Mouse (Mus musculus) CH12.LX (cell line): Measurements from ENCODE around the gene Car14. TPM values are rescaled to one million over a fixed set of nuclear protein-coding genes. Genes with fewer than 3 reads are reported as not detected.

Experiments used
- DNase-seq: peaks from one replicate; pipeline ENCODE4 v3.0.0-alpha.2; 2013; ENCODE audit errors: extremely low read depth
- H3K27ac ChIP-seq: 2 replicates; pipeline ENCODE4 v1.5.1; 2012; ENCODE audit warnings: low read depth, mild to moderate bottlenecking, control low read depth, moderate library complexity; ENCODE audit not compliant: insufficient read depth
- H3K27me3 ChIP-seq: replicated peaks from 2 replicates; pipeline ENCODE3; 2012; ENCODE audit warnings: inconsistent platforms
- H3K36me3 ChIP-seq, 2 experiments: replicated peaks in 1 of 2; 2 replicates each; pipeline versions ENCODE3 to v1.6.1; 2012; ENCODE audit warnings: inconsistent platforms in 1 of 2, low read length in 1 of 2, mild to moderate bottlenecking in 1 of 2, mixed read lengths in 1 of 2, moderate library complexity in 1 of 2; ENCODE audit not compliant: control insufficient read depth in 1 of 2, insufficient read depth in 1 of 2
- H3K4me1 ChIP-seq, 2 experiments: 2 replicates each; pipeline ENCODE4 v1.6.1; 2012; ENCODE audit warnings: inconsistent platforms in 1 of 2, moderate library complexity in 1 of 2; ENCODE audit not compliant: insufficient read depth in 2 of 2, control insufficient read depth in 1 of 2
- H3K4me2 ChIP-seq: 2 replicates; pipeline ENCODE4 v1.6.1; 2012; ENCODE audit warnings: low read depth, mild to moderate bottlenecking, control low read depth; ENCODE audit not compliant: poor library complexity, insufficient read depth, severe bottlenecking
- H3K4me3 ChIP-seq, 3 experiments: fragments of 150-350 bp in 1 of 3; sonication (generic) in 1 of 3; replicated peaks in 1 of 3; 2 replicates each; pipeline versions ENCODE3 to v1.5.1; 2011 to 2012; ENCODE audit warnings: low read depth in 2 of 3, low read length in 2 of 3, mild to moderate bottlenecking in 2 of 3, moderate library complexity in 2 of 3, control low read depth in 1 of 3, improper control_type of control experiment in 1 of 3, inconsistent platforms in 1 of 3, mixed read lengths in 1 of 3; ENCODE audit not compliant: poor library complexity in 1 of 3
- H3K79me2 ChIP-seq: replicated peaks from 2 replicates; pipeline ENCODE4 v1.6.1; 2012; ENCODE audit warnings: mild to moderate bottlenecking, moderate library complexity; ENCODE audit not compliant: control insufficient read depth, poor library complexity, insufficient read depth, severe bottlenecking; ENCODE audit errors: extremely low read depth
- H3K9ac ChIP-seq: 2 replicates; pipeline ENCODE4 v1.6.1; 2012; ENCODE audit warnings: low read depth, mild to moderate bottlenecking, control low read depth, moderate library complexity; ENCODE audit not compliant: insufficient read depth
- H3K9me3 ChIP-seq: replicated peaks from 2 replicates; pipeline ENCODE3; 2012; ENCODE audit warnings: low read length, inconsistent platforms, mixed read lengths
- BHLHE40 ChIP-seq: IDR thresholded peaks from 2 replicates; pipeline ENCODE4 v1.6.1; 2011; ENCODE audit warnings: mild to moderate bottlenecking, low read depth, low read length, improper control_type of control experiment
- CHD1 ChIP-seq: IDR thresholded peaks from 2 replicates; pipeline ENCODE4 v1.6.1; 2012; ENCODE audit warnings: low read depth, low read length, improper control_type of control experiment, inconsistent platforms
- CHD2 ChIP-seq: IDR thresholded peaks from 2 replicates; pipeline ENCODE4 v1.6.1; 2011; ENCODE audit warnings: low read length, improper control_type of control experiment
- CTCF ChIP-seq, 2 experiments: IDR thresholded peaks in 1 of 2; conservative IDR thresholded peaks in 1 of 2; 2 replicates each; pipeline ENCODE4 v1.5.1; 2011 to 2012; ENCODE audit warnings: low read depth in 2 of 2, low read length in 2 of 2, improper control_type of control experiment in 1 of 2, inconsistent platforms in 1 of 2, mild to moderate bottlenecking in 1 of 2, moderate library complexity in 1 of 2
- E2F4 ChIP-seq: IDR thresholded peaks from 2 replicates; pipeline ENCODE4 v1.6.1; 2011; ENCODE audit warnings: low read depth, low read length, improper control_type of control experiment; ENCODE audit not compliant: insufficient replicate concordance
- ELF1 ChIP-seq: IDR thresholded peaks from 2 replicates; pipeline ENCODE4 v1.6.1; 2014; ENCODE audit warnings: low read depth, mild to moderate bottlenecking, inconsistent platforms, low read length, improper control_type of control experiment
- ETS1 ChIP-seq: conservative IDR thresholded peaks from 2 replicates; pipeline ENCODE4 v1.6.1; 2012; ENCODE audit warnings: low read depth, mild to moderate bottlenecking, inconsistent platforms, low read length, improper control_type of control experiment, moderate library complexity
- GABPA ChIP-seq: IDR thresholded peaks from 2 replicates; pipeline ENCODE4 v1.6.1; 2012; ENCODE audit warnings: low read depth, low read length, improper control_type of control experiment, inconsistent platforms; ENCODE audit not compliant: insufficient replicate concordance
- HCFC1 ChIP-seq: IDR thresholded peaks from 2 replicates; pipeline ENCODE4 v1.6.1; 2012; ENCODE audit warnings: low read depth, mild to moderate bottlenecking, inconsistent platforms, low read length, improper control_type of control experiment
- IRF4 ChIP-seq: IDR thresholded peaks from 2 replicates; pipeline ENCODE4 v1.6.1; 2014; ENCODE audit warnings: low read depth, mild to moderate bottlenecking, inconsistent platforms, low read length, improper control_type of control experiment
- JUN ChIP-seq: IDR thresholded peaks from 2 replicates; pipeline ENCODE4 v1.6.1; 2011; ENCODE audit warnings: low read depth, mild to moderate bottlenecking, low read length, improper control_type of control experiment, moderate library complexity; ENCODE audit not compliant: insufficient read depth
- KAT2A ChIP-seq: IDR thresholded peaks from 2 replicates; pipeline ENCODE4 v1.6.1; 2012; ENCODE audit warnings: low read length, improper control_type of control experiment, inconsistent platforms; ENCODE audit not compliant: insufficient replicate concordance
- MAFK ChIP-seq: IDR thresholded peaks from 2 replicates; pipeline ENCODE4 v1.6.1; 2011; ENCODE audit warnings: low read length, improper control_type of control experiment; ENCODE audit not compliant: insufficient replicate concordance
- MAX ChIP-seq: IDR thresholded peaks from 2 replicates; pipeline ENCODE4 v1.6.1; 2011; ENCODE audit warnings: low read length, improper control_type of control experiment
- MAZ ChIP-seq: IDR thresholded peaks from 2 replicates; pipeline ENCODE4 v1.6.1; 2012; ENCODE audit warnings: low read depth, mild to moderate bottlenecking, inconsistent platforms, low read length, improper control_type of control experiment, moderate library complexity
- MXI1 ChIP-seq: IDR thresholded peaks from 2 replicates; pipeline ENCODE4 v1.6.1; 2011; ENCODE audit warnings: mild to moderate bottlenecking, low read depth, low read length, improper control_type of control experiment
- MYC ChIP-seq: IDR thresholded peaks from 2 replicates; pipeline ENCODE4 v1.6.1; 2011; ENCODE audit warnings: low read depth, mild to moderate bottlenecking, improper control_type of control experiment, low read length
- NELFE ChIP-seq: IDR thresholded peaks from 2 replicates; pipeline ENCODE4 v1.6.1; 2011; ENCODE audit warnings: low read depth, low read length, improper control_type of control experiment
- NRF1 ChIP-seq: IDR thresholded peaks from 2 replicates; pipeline ENCODE4 v1.6.1; 2014; ENCODE audit warnings: low read depth, mild to moderate bottlenecking, inconsistent platforms, low read length, improper control_type of control experiment, moderate library complexity
- PAX5 ChIP-seq: IDR thresholded peaks from 2 replicates; pipeline ENCODE4 v1.6.1; 2012; ENCODE audit warnings: low read length, inconsistent platforms, mixed read lengths
- POLR2A ChIP-seq: IDR thresholded peaks from 2 replicates; pipeline ENCODE4 v1.6.1; 2011; ENCODE audit warnings: low read depth, mild to moderate bottlenecking, improper control_type of control experiment, low read length
- SIN3A ChIP-seq: IDR thresholded peaks from 2 replicates; pipeline ENCODE4 v1.6.1; 2012; ENCODE audit warnings: low read length, improper control_type of control experiment, inconsistent platforms
- SMC3 ChIP-seq: IDR thresholded peaks from 2 replicates; pipeline ENCODE4 v1.6.1; 2011; ENCODE audit warnings: low read depth, low read length, improper control_type of control experiment
- TBP ChIP-seq: conservative IDR thresholded peaks from 2 replicates; pipeline ENCODE4 v1.6.1; 2011; ENCODE audit warnings: low read depth, low read length, improper control_type of control experiment
- USF1 ChIP-seq: IDR thresholded peaks from 2 replicates; pipeline ENCODE4 v1.6.1; 2014; ENCODE audit warnings: low read depth, mild to moderate bottlenecking, inconsistent platforms, low read length, improper control_type of control experiment
- USF2 ChIP-seq: conservative IDR thresholded peaks from 2 replicates; pipeline ENCODE4 v1.6.1; 2011; ENCODE audit warnings: low read depth, low read length, improper control_type of control experiment
- ZC3H11A ChIP-seq: IDR thresholded peaks from 2 replicates; pipeline ENCODE4 v1.6.1; 2012; ENCODE audit warnings: low read depth, mild to moderate bottlenecking, inconsistent platforms, low read length, improper control_type of control experiment
- ZKSCAN1 ChIP-seq: IDR thresholded peaks from 2 replicates; pipeline ENCODE4 v1.6.1; 2012; ENCODE audit warnings: low read depth, inconsistent platforms, low read length, improper control_type of control experiment, borderline replicate concordance
- ZMIZ1 ChIP-seq: IDR thresholded peaks from 2 replicates; pipeline ENCODE4 v1.6.1; 2012; ENCODE audit warnings: low read depth, mild to moderate bottlenecking, inconsistent platforms, low read length, improper control_type of control experiment
- dilution Hi-C: fragments of 300-500 bp; cut with MboI; formaldehyde crosslinking; loops from 2 replicates; pipeline ENCODE4 v1.14.3; 2020; ENCODE audit warnings: low sequenced_read_pairs; ENCODE audit not compliant: extremely low pct_unique_long_range_greater_than_20kb, extremely low pct_ligation_motif_present
- in situ Hi-C: fragments of 300-500 bp; cut with MboI; formaldehyde crosslinking; loops from 3 replicates; pipeline ENCODE4 v1.14.3; 2019; ENCODE audit warnings: low sequenced_read_pairs, low pct_ligation_motif_present, low pct_unique_long_range_greater_than_20kb, mixed read lengths
- polyA plus RNA-seq: library from polyadenylated mRNA; unstranded; fragments of >175 nt; gene quantifications from 2 replicates; pipeline ENCODE4 v1.2.1, GENCODE M21; 2012; ENCODE audit warnings: low read depth; ENCODE audit not compliant: insufficient read length
- total RNA-seq, 2 experiments: library from RNA; depleted of rRNA; stranded (reverse); fragments of 300-350 nt in 1 of 2; fragments of >200 nt in 1 of 2; gene quantifications; 2 replicates each; pipeline ENCODE4 v1.2.3; 2012 to 2014

Gene Car14
- total and polyA plus RNA-seq, 3 experiments, result 0.13 to 0.36 TPM; not detected in 1

- Histone ChIP-seq H3K4me3 (no peak overlapping the region), H3K27ac (no peak overlapping the region), H3K4me2 (no peak overlapping the region), H3K36me3 (peaks cover 20 to 61% of the 10 kb centered on the region in 2 experiments), H3K9me3 (peaks cover under 1% of the 10 kb centered on the region), H3K9ac (no peak overlapping the region), H3K27me3 (no peaks in the 10 kb centered on the region), H3K79me2 (peaks cover 6% of the 10 kb centered on the region; the same call in 1 of the 2 replicates), H3K4me1 (peaks cover 11 to 44% of the 10 kb centered on the region in 2 experiments; a peak in 3 of 4 replicates)
- TF ChIP-seq ETS1 (no peak), PAX5 (no peak), MAFK (no peak), JUN (no peak), CHD2 (no peak), MXI1 (no peak), HCFC1 (no peak), USF2 (no peak), NELFE (no peak), TBP (no peak), SIN3A (no peak), CHD1 (no peak), POLR2A (no peak), USF1 (no peak), ZKSCAN1 (no peak), IRF4 (no peak), GABPA (no peak), SMC3 (no peak), NRF1 (no peak)
- in situ Hi-C loops (no loop called here), dilution Hi-C loops (no loop called here)
- DNase-seq, result no peak
These were observed 16.9 kb downstream of the Car14 start for GRCm38 (mm10) chr3:95887596-95887995.

GRCm38 (mm10) chr3:95884400-95884799, 20.1 kb downstream of the Car14 start:
- H3K4me3 ChIP-seq, result no peak overlapping the region
- no peak overlapping the region for H3K27ac ChIP-seq
- no peak overlapping the region for H3K9ac ChIP-seq
- TF ChIP-seq MYC, result no peak
- no peak for TF ChIP-seq NRF1
- no peak for TF ChIP-seq GABPA
- no peak for TF ChIP-seq MAX
- no peak for TF ChIP-seq ZC3H11A
- TF ChIP-seq IRF4, result no peak
- TF ChIP-seq PAX5, result no peak
- no peak for TF ChIP-seq E2F4
- TF ChIP-seq HCFC1, result no peak
- no peak for TF ChIP-seq MAZ
- TF ChIP-seq ZMIZ1, result no peak
- no peak for TF ChIP-seq BHLHE40
- TF ChIP-seq ELF1, result no peak
- no peak for TF ChIP-seq SIN3A
- TF ChIP-seq POLR2A, result no peak
- TF ChIP-seq JUN, result no peak
- no peak for TF ChIP-seq CTCF (conservative IDR thresholded peaks at IDR 0.05 in 1 of 2, IDR thresholded peaks at IDR 0.05 in 1 of 2; ENCODE audit: low read depth in 2 of 2, low read length in 2 of 2)
- TF ChIP-seq KAT2A, result no peak
- H3K4me2 ChIP-seq, result no peak overlapping the region
- dilution Hi-C loops, result no loop called here
- H3K79me2 ChIP-seq, result no peaks in the 10 kb centered on the region
- in situ Hi-C loops, result no loop called here
- no peaks in the 10 kb centered on the region for H3K27me3 ChIP-seq
- DNase-seq, result no peak
- H3K4me1 ChIP-seq, result peaks cover 8 to 16% of the 10 kb centered on the region in 2 experiments; a peak in 3 of 4 replicates
- H3K9me3 ChIP-seq, result peaks cover 8% of the 10 kb centered on the region
- H3K36me3 ChIP-seq, result peaks cover 37 to 81% of the 10 kb centered on the region in 2 experiments
